Mouse (Mus musculus): ENCODE measurements around the gene Mas1. TPM values are rescaled to one million over a fixed set of nuclear protein-coding genes. Genes with fewer than 3 reads are reported as not detected.

The Mas1 gene
- polyA plus RNA-seq, 1 experiment from 2014 or later, result 0.44 TPM

DNA sequence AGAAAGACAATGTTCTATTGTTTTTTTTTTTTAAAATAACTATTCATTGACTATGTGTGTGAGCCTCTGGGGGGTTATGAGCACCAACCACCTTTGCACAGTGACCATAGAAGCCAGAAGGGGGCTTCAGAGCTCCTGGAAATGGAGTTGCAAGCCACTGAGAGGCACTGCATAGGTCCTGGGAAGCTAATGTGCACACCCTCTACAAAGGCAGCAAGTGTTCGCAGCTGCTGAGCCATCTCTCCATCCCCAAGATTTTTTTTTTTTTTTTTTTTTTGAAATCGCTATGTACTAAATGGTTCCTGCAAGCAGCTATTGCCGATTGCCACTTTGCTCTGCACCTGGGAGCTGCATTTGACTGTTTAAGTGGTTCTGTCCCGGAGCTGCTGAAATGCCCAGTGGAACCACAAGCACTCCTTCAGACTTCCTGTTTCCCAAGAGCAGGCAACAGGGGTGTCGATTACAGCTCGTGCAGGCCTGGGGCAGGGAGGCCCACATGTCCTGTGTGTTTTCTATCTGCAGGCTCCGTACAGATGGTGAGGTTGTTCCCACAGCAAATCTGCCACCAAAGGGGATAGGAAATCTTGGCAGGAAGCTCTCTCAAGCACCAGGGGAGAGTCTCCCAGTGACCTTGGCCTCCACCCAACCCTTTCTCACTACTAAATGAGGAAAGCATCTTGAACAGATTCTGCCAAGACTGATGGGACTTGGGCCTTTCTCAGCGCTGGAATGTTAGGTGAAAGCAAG lies 74.1 kb downstream of the Mas1 start:
- ATAC-seq (ENCODE audit: low FRiP score), result no peak
- Histone ChIP-seq H3K9ac (replicated peaks) (no peak overlapping the region), H3K9me3 (replicated peaks) (no peaks in the 10 kb centered on the region), H3K27me3 (replicated peaks) (no peaks in the 10 kb centered on the region), H3K4me1 (peaks cover 36% of the 10 kb centered on the region), H3K36me3 (no peaks in the 10 kb centered on the region), H3K4me3 (replicated peaks) (no peak overlapping the region), H3K4me2 (no peak overlapping the region), H3K27ac (replicated peaks) (peak overlapping the region; percentile 49)
- 55% methylated on average over 8 of the region's 8 CpGs for WGBS

DNA sequence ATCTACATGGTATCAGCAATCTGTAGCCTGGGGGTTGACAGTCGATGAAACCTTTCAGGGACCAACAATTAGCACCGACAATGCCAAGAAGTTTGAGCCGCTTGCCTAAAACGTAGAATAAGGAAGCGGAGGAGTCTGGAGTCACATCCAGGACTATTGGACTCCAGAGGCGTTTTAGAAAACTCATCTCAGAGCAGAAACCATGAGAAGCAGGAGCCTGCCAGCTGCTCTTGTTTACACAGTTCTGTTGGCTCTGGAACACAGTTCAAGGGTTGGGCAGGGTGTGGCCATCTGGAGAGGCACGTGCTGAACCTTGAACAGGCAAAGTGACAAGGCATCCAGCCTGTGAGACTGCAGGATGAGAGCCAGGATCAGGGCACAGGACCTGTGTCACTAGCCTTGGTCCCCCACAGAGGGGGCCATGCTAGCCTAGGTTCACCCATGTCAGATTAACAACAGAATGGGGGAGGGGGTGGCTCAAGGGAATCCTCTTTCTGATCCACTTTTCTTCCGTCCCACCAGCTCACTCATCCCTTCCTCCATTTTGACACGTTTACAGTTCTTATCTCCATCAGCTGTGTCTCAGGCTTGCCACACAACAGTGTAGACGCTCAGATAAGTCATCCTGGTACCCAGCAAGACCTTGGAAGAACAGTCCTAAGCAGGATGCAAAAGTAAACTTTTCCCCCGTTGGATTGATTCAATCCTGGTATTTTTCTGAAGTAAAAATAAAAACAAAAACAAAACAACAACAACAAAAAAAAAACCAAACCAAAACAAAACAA lies 75.3 kb downstream of the Mas1 start:
- no peak overlapping the region for H3K4me2 ChIP-seq
- 0 out of 2 replicates have a peak overlapping the region, but pooled peaks have one; percentile 15 for H3K27ac ChIP-seq (replicated peaks)
- H3K9me3 ChIP-seq (replicated peaks), result no peaks in the 10 kb centered on the region
- H3K36me3 ChIP-seq, result no peaks in the 10 kb centered on the region
- WGBS, result 70% methylated on average over 11 of the region's 11 CpGs
- peaks cover 36% of the 10 kb centered on the region for H3K4me1 ChIP-seq
- no peaks in the 10 kb centered on the region for H3K27me3 ChIP-seq (replicated peaks)
- ATAC-seq (ENCODE audit: low FRiP score), result no peak
- no peak overlapping the region for H3K9ac ChIP-seq (replicated peaks)
- H3K4me3 ChIP-seq (replicated peaks), result no peak overlapping the region

- Histone ChIP-seq H3K4me3 (replicated peaks) (no peak overlapping the region), H3K9me3 (replicated peaks) (no peaks in the 10 kb centered on the region), H3K4me2 (no peak overlapping the region), H3K9ac (replicated peaks) (no peak overlapping the region), H3K36me3 (no peaks in the 10 kb centered on the region), H3K27ac (replicated peaks) (peak overlapping the region; percentile 78), H3K27me3 (replicated peaks) (no peaks in the 10 kb centered on the region), H3K4me1 (peaks cover 36% of the 10 kb centered on the region)
- no peak for ATAC-seq (ENCODE audit: low FRiP score)
- WGBS, result 69% methylated on average over 4 of the region's 4 CpGs
Measured at GRCm38 (mm10) chr17:12791420-12791819, 76.5 kb downstream of the Mas1 start.

- no peaks in the 10 kb centered on the region for H3K36me3 ChIP-seq
- H3K4me1 ChIP-seq, result peaks cover 36% of the 10 kb centered on the region
- 16% methylated on average over 5 of the region's 5 CpGs for WGBS
- peak; percentile 49 for ATAC-seq (ENCODE audit: low FRiP score)
- H3K4me3 ChIP-seq (replicated peaks), result no peak overlapping the region
- H3K27me3 ChIP-seq (replicated peaks), result no peaks in the 10 kb centered on the region
- H3K4me2 ChIP-seq, result no peak overlapping the region
- no peaks in the 10 kb centered on the region for H3K9me3 ChIP-seq (replicated peaks)
- H3K9ac ChIP-seq (replicated peaks), result no peak overlapping the region
- H3K27ac ChIP-seq (replicated peaks), result peak overlapping the region; percentile 78
Measured at GRCm38 (mm10) chr17:12791079-12791406, 76.9 kb downstream of the Mas1 start.

Small RNAs within 50 kb of the gene (microRNA-seq; reads per million reads assigned to microRNA genes)
- gene Gm24085, result not detected

Other genes with a start within 250 kb of the Mas1 start
- not detected in 2 replicates for gene Slc22a1, start 192.3 kb downstream of the Mas1 start, polyA plus RNA-seq (2015; fragmentation: Nextera tagmentation; extraction: Ambion mirVana)
- 10.1 and 12.6 TPM in 2 replicates for gene Igf2r, start 98.5 kb downstream of the Mas1 start, polyA plus RNA-seq (2015; fragmentation: Nextera tagmentation; extraction: Ambion mirVana)
- gene Mrgprh, start 7.9 kb upstream of the Mas1 start, polyA plus RNA-seq (2015; fragmentation: Nextera tagmentation; extraction: Ambion mirVana), result not detected in 2 replicates
- 1.0 and 1.5 TPM in 2 replicates for gene Pnldc1, start 42.1 kb upstream of the Mas1 start, polyA plus RNA-seq (2015; fragmentation: Nextera tagmentation; extraction: Ambion mirVana)
- 348 and 362 TPM in 2 replicates for gene Tcp1, start 47.6 kb upstream of the Mas1 start, polyA plus RNA-seq (2015; fragmentation: Nextera tagmentation; extraction: Ambion mirVana)
- gene Mrpl18, start 48.2 kb upstream of the Mas1 start, polyA plus RNA-seq (2015; fragmentation: Nextera tagmentation; extraction: Ambion mirVana), result 136 and 146 TPM in 2 replicates
- gene Acat3, start 72.5 kb upstream of the Mas1 start, polyA plus RNA-seq (2015; fragmentation: Nextera tagmentation; extraction: Ambion mirVana), result 1.1 and 1.2 TPM in 2 replicates
- 299 and 347 TPM in 2 replicates for gene Acat2, start 92.6 kb upstream of the Mas1 start, polyA plus RNA-seq (2015; fragmentation: Nextera tagmentation; extraction: Ambion mirVana)
- gene Wtap, start 126.0 kb upstream of the Mas1 start, polyA plus RNA-seq (2015; fragmentation: Nextera tagmentation; extraction: Ambion mirVana), result 111 and 113 TPM in 2 replicates
- 132 and 141 TPM in 2 replicates for gene Sod2, start 138.7 kb upstream of the Mas1 start, polyA plus RNA-seq (2015; fragmentation: Nextera tagmentation; extraction: Ambion mirVana)
- 0.20 TPM in 1 of 2 replicates, not detected in the other for gene Gpr31b, start 184.2 kb upstream of the Mas1 start, polyA plus RNA-seq (2015; fragmentation: Nextera tagmentation; extraction: Ambion mirVana)
- 0.19 and 0.23 TPM in 2 replicates for gene Tcp10b, start 193.0 kb upstream of the Mas1 start, polyA plus RNA-seq (2015; fragmentation: Nextera tagmentation; extraction: Ambion mirVana)